Mouse (Mus musculus) CH12.LX (cell line): Measurements from ENCODE around the gene Slc32a1. TPM values are rescaled to one million over a fixed set of nuclear protein-coding genes. Genes with fewer than 3 reads are reported as not detected.

ENCODE experiments used
- DNase-seq: peaks from one replicate; pipeline ENCODE4 v3.0.0-alpha.2; 2013; ENCODE audit errors: extremely low read depth
- H3K27ac ChIP-seq: 2 replicates; pipeline ENCODE4 v1.5.1; 2012; ENCODE audit warnings: low read depth, mild to moderate bottlenecking, control low read depth, moderate library complexity; ENCODE audit not compliant: insufficient read depth
- H3K27me3 ChIP-seq: replicated peaks from 2 replicates; pipeline ENCODE3; 2012; ENCODE audit warnings: inconsistent platforms
- H3K36me3 ChIP-seq, 2 experiments: replicated peaks in 1 of 2; 2 replicates each; pipeline versions ENCODE3 to v1.6.1; 2012; ENCODE audit warnings: inconsistent platforms in 1 of 2, low read length in 1 of 2, mild to moderate bottlenecking in 1 of 2, mixed read lengths in 1 of 2, moderate library complexity in 1 of 2; ENCODE audit not compliant: control insufficient read depth in 1 of 2, insufficient read depth in 1 of 2
- H3K4me1 ChIP-seq, 2 experiments: 2 replicates each; pipeline ENCODE4 v1.6.1; 2012; ENCODE audit warnings: inconsistent platforms in 1 of 2, moderate library complexity in 1 of 2; ENCODE audit not compliant: insufficient read depth in 2 of 2, control insufficient read depth in 1 of 2
- H3K4me2 ChIP-seq: 2 replicates; pipeline ENCODE4 v1.6.1; 2012; ENCODE audit warnings: low read depth, mild to moderate bottlenecking, control low read depth; ENCODE audit not compliant: poor library complexity, insufficient read depth, severe bottlenecking
- H3K4me3 ChIP-seq, 3 experiments: fragments of 150-350 bp in 1 of 3; sonication (generic) in 1 of 3; replicated peaks in 1 of 3; 2 replicates each; pipeline versions ENCODE3 to v1.5.1; 2011 to 2012; ENCODE audit warnings: low read depth in 2 of 3, low read length in 2 of 3, mild to moderate bottlenecking in 2 of 3, moderate library complexity in 2 of 3, control low read depth in 1 of 3, improper control_type of control experiment in 1 of 3, inconsistent platforms in 1 of 3, mixed read lengths in 1 of 3; ENCODE audit not compliant: poor library complexity in 1 of 3
- H3K79me2 ChIP-seq: replicated peaks from 2 replicates; pipeline ENCODE4 v1.6.1; 2012; ENCODE audit warnings: mild to moderate bottlenecking, moderate library complexity; ENCODE audit not compliant: control insufficient read depth, poor library complexity, insufficient read depth, severe bottlenecking; ENCODE audit errors: extremely low read depth
- H3K9ac ChIP-seq: 2 replicates; pipeline ENCODE4 v1.6.1; 2012; ENCODE audit warnings: low read depth, mild to moderate bottlenecking, control low read depth, moderate library complexity; ENCODE audit not compliant: insufficient read depth
- H3K9me3 ChIP-seq: replicated peaks from 2 replicates; pipeline ENCODE3; 2012; ENCODE audit warnings: low read length, inconsistent platforms, mixed read lengths
- BHLHE40 ChIP-seq: IDR thresholded peaks from 2 replicates; pipeline ENCODE4 v1.6.1; 2011; ENCODE audit warnings: mild to moderate bottlenecking, low read depth, low read length, improper control_type of control experiment
- CTCF ChIP-seq, 2 experiments: IDR thresholded peaks in 1 of 2; conservative IDR thresholded peaks in 1 of 2; 2 replicates each; pipeline ENCODE4 v1.5.1; 2011 to 2012; ENCODE audit warnings: low read depth in 2 of 2, low read length in 2 of 2, improper control_type of control experiment in 1 of 2, inconsistent platforms in 1 of 2, mild to moderate bottlenecking in 1 of 2, moderate library complexity in 1 of 2
- ELF1 ChIP-seq: IDR thresholded peaks from 2 replicates; pipeline ENCODE4 v1.6.1; 2014; ENCODE audit warnings: low read depth, mild to moderate bottlenecking, inconsistent platforms, low read length, improper control_type of control experiment
- EP300 ChIP-seq: IDR thresholded peaks from 2 replicates; pipeline ENCODE4 v1.6.1; 2011; ENCODE audit warnings: low read length, improper control_type of control experiment
- JUN ChIP-seq: IDR thresholded peaks from 2 replicates; pipeline ENCODE4 v1.6.1; 2011; ENCODE audit warnings: low read depth, mild to moderate bottlenecking, low read length, improper control_type of control experiment, moderate library complexity; ENCODE audit not compliant: insufficient read depth
- MAFK ChIP-seq: IDR thresholded peaks from 2 replicates; pipeline ENCODE4 v1.6.1; 2011; ENCODE audit warnings: low read length, improper control_type of control experiment; ENCODE audit not compliant: insufficient replicate concordance
- MAZ ChIP-seq: IDR thresholded peaks from 2 replicates; pipeline ENCODE4 v1.6.1; 2012; ENCODE audit warnings: low read depth, mild to moderate bottlenecking, inconsistent platforms, low read length, improper control_type of control experiment, moderate library complexity
- MEF2A ChIP-seq: IDR thresholded peaks from 2 replicates; pipeline ENCODE4 v1.6.1; 2014; ENCODE audit warnings: low read depth, mild to moderate bottlenecking, inconsistent platforms, low read length, improper control_type of control experiment, borderline replicate concordance
- POLR2A ChIP-seq: IDR thresholded peaks from 2 replicates; pipeline ENCODE4 v1.6.1; 2011; ENCODE audit warnings: low read depth, mild to moderate bottlenecking, improper control_type of control experiment, low read length
- POLR2AphosphoS2 ChIP-seq: IDR thresholded peaks from 2 replicates; pipeline ENCODE4 v1.6.1; 2011; ENCODE audit warnings: low read depth, low read length, improper control_type of control experiment
- TCF12 ChIP-seq: IDR thresholded peaks from 2 replicates; pipeline ENCODE4 v1.6.1; 2014; ENCODE audit warnings: low read depth, mild to moderate bottlenecking, inconsistent platforms, low read length, improper control_type of control experiment
- ZNF384 ChIP-seq: IDR thresholded peaks from 2 replicates; pipeline ENCODE4 v1.6.1; 2012; ENCODE audit warnings: low read depth, low read length, improper control_type of control experiment, inconsistent platforms
- dilution Hi-C: fragments of 300-500 bp; cut with MboI; formaldehyde crosslinking; loops from 2 replicates; pipeline ENCODE4 v1.14.3; 2020; ENCODE audit warnings: low sequenced_read_pairs; ENCODE audit not compliant: extremely low pct_unique_long_range_greater_than_20kb, extremely low pct_ligation_motif_present
- in situ Hi-C: fragments of 300-500 bp; cut with MboI; formaldehyde crosslinking; loops from 3 replicates; pipeline ENCODE4 v1.14.3; 2019; ENCODE audit warnings: low sequenced_read_pairs, low pct_ligation_motif_present, low pct_unique_long_range_greater_than_20kb, mixed read lengths
- polyA plus RNA-seq: library from polyadenylated mRNA; unstranded; fragments of >175 nt; gene quantifications from 2 replicates; pipeline ENCODE4 v1.2.1, GENCODE M21; 2012; ENCODE audit warnings: low read depth; ENCODE audit not compliant: insufficient read length
- total RNA-seq, 2 experiments: library from RNA; depleted of rRNA; stranded (reverse); fragments of 300-350 nt in 1 of 2; fragments of >200 nt in 1 of 2; gene quantifications; 2 replicates each; pipeline ENCODE4 v1.2.3; 2012 to 2014

The Slc32a1 gene
- total and polyA plus RNA-seq, 3 experiments: not detected

GRCm38 (mm10) chr2:158602663-158603062 is 7.9 kb upstream of the Slc32a1 start:
- DNase-seq: no peak
- dilution Hi-C loops (no loop called here), in situ Hi-C loops (no loop called here)
- Histone ChIP-seq H3K4me1 (no peaks in the 10 kb centered on the region), H3K9me3 (no peaks in the 10 kb centered on the region), H3K36me3 (no peaks in the 10 kb centered on the region), H3K9ac (no peak overlapping the region), H3K27ac (no peak overlapping the region), H3K4me2 (no peak overlapping the region), H3K27me3 (peaks cover 86% of the 10 kb centered on the region)
- TF ChIP-seq ELF1 (no peak), MEF2A (no peak), MAFK (no peak), EP300 (no peak)
- TF ChIP-seq, all 38 proteins: peak for 0
- H3K4me3 ChIP-seq: no peak overlapping the region
- H3K79me2 ChIP-seq: no peaks in the 10 kb centered on the region

GRCm38 (mm10) chr2:158606511-158606964 is 4.0 kb upstream of the Slc32a1 start:
- TF ChIP-seq BHLHE40 (no peak), ZNF384 (0 out of 2 replicates have a peak, but pooled peaks have one; percentile 64)
- Histone ChIP-seq H3K79me2 (no peaks in the 10 kb centered on the region), H3K4me3 (no peak overlapping the region), H3K9ac (no peak overlapping the region), H3K27me3 (peaks cover 69% of the 10 kb centered on the region), H3K4me1 (no peaks in the 10 kb centered on the region), H3K36me3 (no peaks in the 10 kb centered on the region), H3K9me3 (peaks cover 6% of the 10 kb centered on the region), H3K4me2 (no peak overlapping the region), H3K27ac (no peak overlapping the region)
- no peak for DNase-seq
- in situ Hi-C loops: no loop called here
- dilution Hi-C loops: no loop called here

- Histone ChIP-seq H3K9me3 (peaks cover 12% of the 10 kb centered on the region), H3K27ac (no peak overlapping the region), H3K4me2 (no peak overlapping the region), H3K36me3 (no peaks in the 10 kb centered on the region), H3K4me3 (no peak overlapping the region), H3K9ac (no peak overlapping the region), H3K79me2 (no peaks in the 10 kb centered on the region), H3K27me3 (peaks cover 58% of the 10 kb centered on the region), H3K4me1 (no peaks in the 10 kb centered on the region)
- DNase-seq: no peak
- in situ Hi-C loops (no loop called here), dilution Hi-C loops (no loop called here)
- TF ChIP-seq MAFK (no peak), TCF12 (no peak), CTCF (conservative IDR thresholded peaks at IDR 0.05 in 1 of 2, IDR thresholded peaks at IDR 0.05 in 1 of 2; ENCODE audit: low read depth in 2 of 2, low read length in 2 of 2) (no peak), ZNF384 (no peak), MAZ (no peak), POLR2A (no peak), JUN (no peak), POLR2AphosphoS2 (no peak)
These were observed 886 bp upstream of the Slc32a1 start for GRCm38 (mm10) chr2:158609681-158610080.
